Mouse (Mus musculus): ENCODE measurements at regions not wholly inside any gene's neighbourhood (a gene's known extent, or its start where the extent isn't known, plus 50 kb on each side); places are given as distances from the start of the nearest gene placed in this dataset.

GRCm38 (mm10) chr10:21776762-21777080 lies 105.3 kb upstream of the Sgk1 start:
- no peak for DNase-seq (ENCODE audit: low read depth)

GRCm38 (mm10) chr10:21777103-21777502 lies 104.9 kb upstream of the Sgk1 start:
- DNase-seq (ENCODE audit: low read depth), result no peak

- peak; percentile 41 for DNase-seq (ENCODE audit: low read depth)
Observed at GRCm38 (mm10) chr10:21783478-21783877, 98.5 kb upstream of the Sgk1 start.

- no peak for DNase-seq (ENCODE audit: low read depth)
Observed at GRCm38 (mm10) chr10:21785110-21785509, 96.9 kb upstream of the Sgk1 start.

GRCm38 (mm10) chr10:21785785-21786184 lies 96.2 kb upstream of the Sgk1 start:
- DNase-seq (ENCODE audit: low read depth), result no peak

- DNase-seq (ENCODE audit: low read depth), result peak; percentile 6
Observed at GRCm38 (mm10) chr10:21789847-21790530, 92.0 kb upstream of the Sgk1 start.

- DNase-seq (ENCODE audit: low read depth), result peak; percentile 46
Observed at GRCm38 (mm10) chr10:21790991-21791390, 91.0 kb upstream of the Sgk1 start.

GRCm38 (mm10) chr10:21792431-21792830 lies 89.6 kb upstream of the Sgk1 start:
- DNase-seq (ENCODE audit: low read depth), result no peak

GRCm38 (mm10) chr10:21793641-21794040 lies 88.3 kb upstream of the Sgk1 start:
- DNase-seq (ENCODE audit: low read depth), result no peak

- DNase-seq (ENCODE audit: low read depth), result no peak
Observed at GRCm38 (mm10) chr10:21796386-21796785, 85.6 kb upstream of the Sgk1 start.

- no peak for DNase-seq (ENCODE audit: low read depth)
Observed at GRCm38 (mm10) chr10:21798103-21798502, 83.9 kb upstream of the Sgk1 start.

GRCm38 (mm10) chr10:21801556-21801955 lies 80.4 kb upstream of the Sgk1 start:
- DNase-seq (ENCODE audit: low read depth), result peak; percentile 36

- no peak for DNase-seq (ENCODE audit: low read depth)
Observed at GRCm38 (mm10) chr10:21803184-21803583, 78.8 kb upstream of the Sgk1 start.

- no peak for DNase-seq (ENCODE audit: low read depth)
Observed at GRCm38 (mm10) chr10:21804761-21805160, 77.2 kb upstream of the Sgk1 start.

GRCm38 (mm10) chr10:21805606-21806005 lies 76.4 kb upstream of the Sgk1 start:
- DNase-seq (ENCODE audit: low read depth), result no peak

GRCm38 (mm10) chr10:21806716-21807115 lies 75.3 kb upstream of the Sgk1 start:
- DNase-seq (ENCODE audit: low read depth), result no peak

GRCm38 (mm10) chr10:21819686-21820085 lies 62.3 kb upstream of the Sgk1 start:
- no peak for DNase-seq (ENCODE audit: low read depth)

- DNase-seq (ENCODE audit: low read depth), result no peak
Observed at GRCm38 (mm10) chr10:21821421-21821820, 60.6 kb upstream of the Sgk1 start.

- DNase-seq (ENCODE audit: low read depth), result no peak
Observed at GRCm38 (mm10) chr10:21824418-21825025, 57.5 kb upstream of the Sgk1 start.

- peak; percentile 14 for DNase-seq (ENCODE audit: low read depth)
Observed at GRCm38 (mm10) chr10:21826793-21827504, 55.0 kb upstream of the Sgk1 start.

GRCm38 (mm10) chr10:21827505-21827844 lies 54.5 kb upstream of the Sgk1 start:
- no peak for DNase-seq (ENCODE audit: low read depth)

- no peak for DNase-seq (ENCODE audit: low read depth)
Observed at GRCm38 (mm10) chr10:21828432-21829061, 53.4 kb upstream of the Sgk1 start.
